Mouse (Mus musculus) midbrain, embryonic 13.5 days (tissue): ENCODE data around the gene Fyb2. TPM values are rescaled to one million over a fixed set of nuclear protein-coding genes. Genes with fewer than 3 reads are reported as not detected.

ENCODE experiments used
- ATAC-seq: fragments of 200-750 bp; cut with Nextera tagmentation; 2 replicates; pipeline ENCODE4 v1.8.0; 2017; ENCODE audit warnings: mild to moderate bottlenecking, moderate TSS enrichment, moderate library complexity
- H3K27ac ChIP-seq: fragments of 300-500 bp; sonication (generic); 2 replicates; pipeline ENCODE4 v1.5.1; 2015; ENCODE audit warnings: inconsistent platforms, mild to moderate bottlenecking, moderate library complexity
- H3K27me3 ChIP-seq: fragments of 300-500 bp; sonication (generic); 2 replicates; pipeline ENCODE4 v1.6.1; 2015; ENCODE audit warnings: mild to moderate bottlenecking, inconsistent platforms
- H3K36me3 ChIP-seq: fragments of 300-500 bp; sonication (generic); 2 replicates; pipeline ENCODE4 v1.6.1; 2015; ENCODE audit warnings: mild to moderate bottlenecking, inconsistent platforms
- H3K4me1 ChIP-seq: fragments of 300-500 bp; sonication (generic); replicated peaks from 2 replicates; pipeline ENCODE4 v1.6.1; 2015; ENCODE audit warnings: inconsistent platforms
- H3K4me2 ChIP-seq: fragments of 300-500 bp; sonication (generic); replicated peaks from 2 replicates; pipeline ENCODE4 v1.6.1; 2015; ENCODE audit warnings: moderate library complexity, mild to moderate bottlenecking, inconsistent platforms
- H3K4me3 ChIP-seq: fragments of 300-500 bp; sonication (generic); replicated peaks from 2 replicates; pipeline ENCODE4 v1.5.1; 2015; ENCODE audit warnings: mild to moderate bottlenecking, inconsistent platforms
- H3K9ac ChIP-seq: fragments of 300-500 bp; sonication (generic); replicated peaks from 2 replicates; pipeline ENCODE4 v1.6.1; 2015; ENCODE audit warnings: mild to moderate bottlenecking, inconsistent platforms
- H3K9me3 ChIP-seq: fragments of 300-500 bp; sonication (generic); 2 replicates; pipeline ENCODE4 v1.6.1; 2016; ENCODE audit warnings: mild to moderate bottlenecking, inconsistent platforms
- WGBS: fragments of 180-500 bp; shearing (Covaris S2); methylation state at CpG from one replicate; pipeline ENCODE4 v1.1.7; 2015; 5-methylcytosine and 5-hydroxymethylcytosine counted together
- polyA plus RNA-seq: library from polyadenylated mRNA; unstranded; fragments of >200 nt; fragmentation: Nextera tagmentation; extraction: Ambion mirVana; gene quantifications from 2 replicates; pipeline ENCODE4 v1.2.1, GENCODE M21; 2015

Fyb2 gene
- polyA plus RNA-seq, 1 experiment from 2014 or later = 0.16 TPM

GRCm38 (mm10) chr4:105027278-105027677 lies 114.0 kb downstream of the Fyb2 start:
- Histone ChIP-seq H3K4me3 (no peak overlapping the region), H3K4me2 (no peak overlapping the region), H3K9ac (no peak overlapping the region), H3K27ac (no peak overlapping the region), H3K4me1 (no peaks in the 10 kb centered on the region), H3K9me3 (no peaks in the 10 kb centered on the region), H3K27me3 (no peaks in the 10 kb centered on the region), H3K36me3 (no peaks in the 10 kb centered on the region)
- ATAC-seq = no peak
- 74% methylated on average over 6 of the region's 6 CpGs for WGBS

- no peak overlapping the region for H3K27ac ChIP-seq
These were observed 117.8 kb downstream of the Fyb2 start for GRCm38 (mm10) chr4:105031104-105031503.

GRCm38 (mm10) chr4:105033153-105033552 lies 119.9 kb downstream of the Fyb2 start:
- no peak overlapping the region for H3K9ac ChIP-seq
- no peak overlapping the region for H3K27ac ChIP-seq
- no peaks in the 10 kb centered on the region for H3K9me3 ChIP-seq
- 44% methylated on average over 7 of the region's 7 CpGs for WGBS
- no peaks in the 10 kb centered on the region for H3K27me3 ChIP-seq
- no peak for ATAC-seq
- no peak overlapping the region for H3K4me3 ChIP-seq
- H3K36me3 ChIP-seq = peaks cover 3% of the 10 kb centered on the region; the same call in 1 of the 2 replicates
- no peak overlapping the region for H3K4me2 ChIP-seq
- H3K4me1 ChIP-seq = no peaks in the 10 kb centered on the region

More at GRCm38 (mm10) chr4:105031104-105031503, 117.8 kb downstream of the Fyb2 start:
- WGBS = 54% methylated on average over 8 of the region's 8 CpGs
- Histone ChIP-seq H3K4me2 (no peak overlapping the region), H3K9ac (no peak overlapping the region), H3K4me3 (no peak overlapping the region), H3K4me1 (no peaks in the 10 kb centered on the region), H3K9me3 (no peaks in the 10 kb centered on the region), H3K36me3 (peaks cover 3% of the 10 kb centered on the region; the same call in 1 of the 2 replicates), H3K27me3 (no peaks in the 10 kb centered on the region)
- ATAC-seq = no peak

- Histone ChIP-seq H3K4me2 (no peak overlapping the region), H3K4me1 (no peaks in the 10 kb centered on the region), H3K9ac (no peak overlapping the region), H3K4me3 (no peak overlapping the region), H3K27me3 (no peaks in the 10 kb centered on the region), H3K9me3 (no peaks in the 10 kb centered on the region), H3K27ac (no peak overlapping the region), H3K36me3 (peaks cover 3% of the 10 kb centered on the region; the same call in 1 of the 2 replicates)
- no peak for ATAC-seq
These were observed 121.0 kb downstream of the Fyb2 start for GRCm38 (mm10) chr4:105034259-105034658.

DNA sequence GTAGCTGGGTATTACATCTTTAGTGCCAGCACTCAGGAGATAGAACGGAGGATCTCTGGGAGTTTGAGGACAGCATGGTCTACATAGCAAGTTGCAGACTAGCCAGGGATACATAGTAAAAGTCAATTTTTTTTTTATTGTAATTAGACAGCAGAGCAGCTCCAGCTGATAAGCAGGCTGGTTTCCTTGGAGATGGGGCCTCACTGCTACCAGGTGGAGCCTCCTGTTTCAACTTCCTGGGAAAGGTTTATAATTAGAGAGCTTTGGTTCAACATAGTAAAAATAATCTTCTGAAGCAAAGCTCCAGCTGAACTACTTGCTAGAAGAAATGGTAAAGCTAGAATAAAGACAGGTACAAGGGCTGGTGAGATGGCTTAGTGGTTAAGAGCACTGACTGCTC lies 136.8 kb downstream of the Fyb2 start:
- Histone ChIP-seq H3K9me3 (no peaks in the 10 kb centered on the region), H3K27me3 (no peaks in the 10 kb centered on the region), H3K27ac (no peak overlapping the region), H3K4me1 (no peaks in the 10 kb centered on the region), H3K9ac (no peak overlapping the region), H3K36me3 (peaks cover 11% of the 10 kb centered on the region; the same call in 1 of the 2 replicates), H3K4me3 (no peak overlapping the region), H3K4me2 (no peak overlapping the region)
- WGBS = 95% methylated on average over 1 of the region's 1 CpGs
- no peak for ATAC-seq

DNA sequence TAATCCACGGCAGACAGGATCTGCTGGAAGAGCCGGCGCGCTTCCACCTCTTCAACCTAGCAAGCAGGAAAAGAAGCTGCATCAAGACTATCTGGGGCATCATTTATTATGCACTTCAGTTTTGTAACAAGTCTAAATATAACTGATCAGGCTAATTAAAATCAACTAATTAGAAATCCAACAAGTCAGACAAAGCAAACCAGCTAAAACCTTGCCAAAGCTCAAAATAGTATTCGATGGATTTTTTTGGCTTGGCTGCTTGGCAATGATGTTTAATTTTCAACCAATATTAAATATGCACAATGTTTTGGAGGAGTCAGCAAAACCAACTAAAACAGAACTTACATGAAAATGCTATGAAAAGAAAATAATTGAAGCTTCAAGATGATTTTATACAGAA lies 138.0 kb downstream of the Fyb2 start:
- Histone ChIP-seq H3K9me3 (no peaks in the 10 kb centered on the region), H3K4me3 (no peak overlapping the region), H3K36me3 (peaks cover 6% of the 10 kb centered on the region; the same call in 1 of the 2 replicates), H3K27ac (no peak overlapping the region), H3K4me1 (no peaks in the 10 kb centered on the region), H3K4me2 (no peak overlapping the region), H3K9ac (no peak overlapping the region), H3K27me3 (no peaks in the 10 kb centered on the region)
- no peak for ATAC-seq
- WGBS = 86% methylated on average over 5 of the region's 5 CpGs

Other genes starting within 250 kb of the Fyb2 start
- gene C8b, start 147.1 kb upstream of the Fyb2 start, polyA plus RNA-seq = not detected in 2 replicates
- not detected in 2 replicates for gene Gm17662, start 56.1 kb upstream of the Fyb2 start, polyA plus RNA-seq
- gene C8a, start 37.1 kb upstream of the Fyb2 start, polyA plus RNA-seq = not detected in 2 replicates
- 9.8 and 11.1 TPM in 2 replicates for gene Prkaa2, start 196.4 kb downstream of the Fyb2 start, polyA plus RNA-seq
- gene Plpp3, start 243.9 kb downstream of the Fyb2 start, polyA plus RNA-seq = 58.5 TPM in 2 replicates